Mouse (Mus musculus): ENCODE data around the gene Plekhn1.

GRCm38 (mm10) chr4:156209963-156210635 lies 24.6 kb downstream of the Plekhn1 start:
- no peak for TF ChIP-seq CTCF (IDR thresholded peaks at IDR 0.05)
- TF ChIP-seq EP300 (IDR thresholded peaks at IDR 0.05; ENCODE audit: insufficient read depth, low read depth, low read length), result no peak
